Mouse (Mus musculus): ENCODE data around the gene Rgs18. TPM values are rescaled to one million over a fixed set of nuclear protein-coding genes. Genes with fewer than 3 reads are reported as not detected.
A peak's percentile ranks its signal among the peaks of the same experiment; 100 is the strongest.

Rgs18 gene
- total and polyA plus RNA-seq, 2 experiments from 2014 or later: 0.20 TPM; not detected in 1

DNA sequence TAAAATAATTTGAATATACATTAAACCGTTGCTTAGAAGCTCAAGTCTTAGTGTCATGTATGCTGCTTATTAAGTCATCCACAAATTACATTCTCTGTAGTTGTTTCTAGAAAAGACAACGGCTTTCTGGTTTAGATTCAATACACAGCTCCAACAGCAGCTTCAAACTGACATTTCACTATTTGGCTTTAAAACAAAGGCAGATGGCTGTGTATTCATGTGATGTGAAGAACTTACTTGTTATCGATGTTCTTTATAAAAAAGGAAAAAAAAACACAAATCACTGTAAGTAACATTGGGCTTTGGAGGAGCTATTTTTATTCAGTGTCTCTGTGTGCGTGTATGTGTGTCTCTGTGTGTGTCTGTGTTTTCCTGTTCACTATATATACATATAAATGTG, 54.5 kb downstream of the Rgs18 start:
- 79% methylated on average over 4 of the region's 4 CpGs for WGBS

DNA sequence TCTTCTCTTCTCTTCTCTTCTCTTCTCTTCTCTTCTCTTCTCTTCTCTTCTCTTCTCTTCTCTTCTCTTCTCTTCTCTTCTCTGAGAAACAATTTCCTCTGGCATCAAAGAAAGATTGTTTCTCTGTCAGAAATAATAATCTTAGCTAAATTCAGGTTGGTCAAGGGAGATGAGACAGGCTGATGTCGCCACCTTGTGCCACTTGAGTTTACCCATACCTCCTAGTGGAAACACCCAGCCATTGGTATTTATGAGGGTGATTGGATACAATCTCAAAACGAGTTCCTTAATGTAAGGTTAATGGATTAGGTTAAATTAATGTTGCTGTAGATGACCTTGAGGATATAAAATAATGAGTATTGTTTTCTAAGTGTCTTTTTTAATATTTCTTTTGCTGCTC, 70.9 kb downstream of the Rgs18 start:
- no peaks in the 10 kb centered on the region for H3K9me3 ChIP-seq (ENCODE audit: low read length)
- DNase-seq (ENCODE audit: low spot score): no peak
- no peaks in the 10 kb centered on the region for H3K36me3 ChIP-seq (ENCODE audit: insufficient read depth, low read length)
- whole genome bisulfite sequencing: 49% methylated on average over 2 of the region's 2 CpGs
- no peak for ATAC-seq
- H3K9ac ChIP-seq (replicated peaks; ENCODE audit: low read length): no peak overlapping the region
- no peak overlapping the region for H3K27ac ChIP-seq
- H3K27me3 ChIP-seq (ENCODE audit: insufficient read depth, low read length): no peaks in the 10 kb centered on the region
- TF ChIP-seq CTCF (IDR thresholded peaks at IDR 0.05; ENCODE audit: low read depth): 0 out of 2 replicates have a peak, but pooled peaks have one; percentile 18
- H3K4me3 ChIP-seq (ENCODE audit: low read length): no peak overlapping the region
- H3K4me1 ChIP-seq (ENCODE audit: insufficient read depth, low read length): no peaks in the 10 kb centered on the region
- H3K4me2 ChIP-seq (ENCODE audit: low read depth, low read length): no peak overlapping the region

More for the DNA sequence above, 54.5 kb downstream of the Rgs18 start:
- Histone ChIP-seq H3K4me3 (ENCODE audit: low read length) (no peak overlapping the region), H3K4me2 (ENCODE audit: low read depth, low read length) (no peak overlapping the region), H3K9ac (replicated peaks; ENCODE audit: low read length) (no peak overlapping the region), H3K4me1 (ENCODE audit: insufficient read depth, low read length) (no peaks in the 10 kb centered on the region), H3K27ac (no peak overlapping the region), H3K36me3 (ENCODE audit: insufficient read depth, low read length) (no peaks in the 10 kb centered on the region), H3K27me3 (ENCODE audit: insufficient read depth, low read length) (no peaks in the 10 kb centered on the region), H3K9me3 (ENCODE audit: low read length) (no peaks in the 10 kb centered on the region)
- TF ChIP-seq CTCF (IDR thresholded peaks at IDR 0.05; ENCODE audit: low read depth): no peak
- no peak for DNase-seq (ENCODE audit: low spot score)
- ATAC-seq: no peak

Other genes with a start within 250 kb of the Rgs18 start
- gene Rgs21, start 207.8 kb downstream of the Rgs18 start, total RNA-seq (2014; rRNA removed): not detected in 2 replicates
- not detected in 2 replicates for gene Rgs21, start 207.8 kb downstream of the Rgs18 start, polyA plus RNA-seq (2015; fragmentation: Nextera tagmentation; extraction: Ambion mirVana)